Mouse (Mus musculus) spleen, adult 2 months (tissue): Measurements from ENCODE around the gene Psmd12.

Experiments used
- CTCF ChIP-seq: fragments of 200-500 bp; IDR thresholded peaks from 2 replicates; pipeline ENCODE4 v1.5.1; 2011; ENCODE audit warnings: mild to moderate bottlenecking, inconsistent platforms; ENCODE audit not compliant: insufficient read depth, insufficient read length, insufficient replicate concordance; ENCODE audit errors: extremely low read depth
- POLR2A ChIP-seq: fragments of 200-500 bp; IDR thresholded peaks from 2 replicates; pipeline ENCODE4 v1.6.1; 2011; ENCODE audit warnings: low read depth, low read length, inconsistent platforms

GRCm38 (mm10) chr11:107472304-107472703 is 7.0 kb upstream of the Psmd12 start:
- TF ChIP-seq CTCF (no peak), POLR2A (no peak)
